Mouse (Mus musculus) heart, adult 2 months (tissue): Measurements from ENCODE around the gene Slc39a13.

Experiments used
- EP300 ChIP-seq: fragments of 200-500 bp; IDR thresholded peaks from 2 replicates; pipeline ENCODE4 v1.6.1; 2011; ENCODE audit warnings: low read depth, low read length, control low read depth; ENCODE audit not compliant: insufficient read depth
- POLR2A ChIP-seq: fragments of 200-500 bp; IDR thresholded peaks from 2 replicates; pipeline ENCODE4 v1.6.1; 2011; ENCODE audit warnings: mild to moderate bottlenecking, low read depth, low read length, control low read depth; ENCODE audit not compliant: insufficient read depth

DNA sequence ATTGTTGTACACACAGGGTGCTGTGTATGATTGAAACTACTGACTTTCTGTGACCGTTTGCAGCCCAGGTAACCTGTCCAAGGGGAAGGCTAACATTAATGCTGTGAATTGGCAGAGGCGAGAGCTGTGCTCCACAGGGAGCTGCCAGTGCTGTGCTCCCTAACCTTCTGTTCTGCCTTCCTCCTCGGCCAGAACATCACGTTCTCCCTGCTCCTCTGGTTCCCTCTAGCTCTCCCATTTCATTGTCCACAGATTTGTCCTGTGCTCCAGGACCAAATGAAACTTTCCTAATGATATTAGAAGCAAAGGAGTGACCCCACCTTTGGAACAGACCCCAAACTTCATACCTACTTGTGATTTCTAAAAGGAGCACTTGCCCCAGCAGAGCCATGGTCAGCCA lies 54.8 kb downstream of the Slc39a13 start:
- TF ChIP-seq EP300 (no peak), POLR2A (no peak)
